Comparison of ENCODE assay signal across 16 mouse cellular contexts in genomic region chr10:3411222-3411621, GRCm38 (mm10). TPM values are rescaled to one million over a fixed set of nuclear protein-coding genes. Genes with fewer than 3 reads are reported as not detected.
DNase-seq lines count a peak whose midpoint lies in the region; ATAC-seq and TF ChIP-seq lines count a peak whose summit lies in the region.
"Had no signal": no experiment of that assay in that cellular context is flagged by ENCODE, and none has a peak within 500 bp of the region (broad histone marks: within the 10 kb centered on the region; RNA-seq: fewer than 3 reads in every experiment).

No protein-coding gene starts in this region.

- no peaks in the 10 kb centered on the region; the same call in none of the 2 replicates for H3K4me1 ChIP-seq in hindbrain, embryonic 14.5 days (replicated peaks; ENCODE audit: control insufficient read depth, insufficient read depth, low read length)
- H3K4me1 ChIP-seq in hindbrain, embryonic 10.5 days (replicated peaks), result peaks cover 11% of the 10 kb centered on the region; the same call in 1 of the 2 replicates
- H3K4me1 ChIP-seq: stomach, embryonic 15.5 days had no signal

- peak; percentile 22; the same call in 1 of the 2 replicates for ATAC-seq in hindbrain, embryonic 14.5 days (ENCODE audit: low FRiP score)

- TF ChIP-seq CTCF in gastrocnemius, adult 2 months (IDR thresholded peaks at IDR 0.05), result no peak

- H3K27ac ChIP-seq in gastrocnemius, adult 2 months, result peak overlapping the region; percentile 92
- H3K27ac ChIP-seq in hindbrain, embryonic 14.5 days, result no peak overlapping the region
- H3K27ac ChIP-seq in hindbrain, embryonic 10.5 days, result no peak overlapping the region
- H3K27ac ChIP-seq: embryonic facial prominence, embryonic 13.5 days; limb, embryonic 15.5 days; stomach, embryonic 15.5 days had no signal

- no peaks in the 10 kb centered on the region for H3K36me3 ChIP-seq in hindbrain, embryonic 14.5 days (replicated peaks; ENCODE audit: control insufficient read depth, insufficient read depth)
- no peaks in the 10 kb centered on the region for H3K36me3 ChIP-seq in hindbrain, embryonic 10.5 days
- H3K36me3 ChIP-seq: embryonic facial prominence, embryonic 13.5 days; limb, embryonic 15.5 days; stomach, embryonic 15.5 days had no signal

- peak overlapping the region; percentile 22; the same call in 1 of the 2 replicates for H3K4me3 ChIP-seq in gastrocnemius, adult 2 months
- no peak overlapping the region for H3K4me3 ChIP-seq in hindbrain, embryonic 14.5 days (replicated peaks; ENCODE audit: low read length)
- H3K4me3 ChIP-seq in hindbrain, embryonic 10.5 days, result no peak overlapping the region
- H3K4me3 ChIP-seq: embryonic facial prominence, embryonic 13.5 days; limb, embryonic 15.5 days; stomach, embryonic 15.5 days had no signal

- intact Hi-C loops in gastrocnemius, adult 2 months (cut with DNase I), result no loop called here

- H3K4me2 ChIP-seq in hindbrain, embryonic 14.5 days (replicated peaks), result no peak overlapping the region
- H3K4me2 ChIP-seq: embryonic facial prominence, embryonic 13.5 days; limb, embryonic 15.5 days; stomach, embryonic 15.5 days had no signal

- H3K9me3 ChIP-seq in hindbrain, embryonic 14.5 days (ENCODE audit: control insufficient read depth, low read length), result no peaks in the 10 kb centered on the region
- no peaks in the 10 kb centered on the region for H3K9me3 ChIP-seq in hindbrain, embryonic 10.5 days
- H3K9me3 ChIP-seq: embryonic facial prominence, embryonic 13.5 days; limb, embryonic 15.5 days; stomach, embryonic 15.5 days had no signal

- no peaks in the 10 kb centered on the region for H3K27me3 ChIP-seq in hindbrain, embryonic 14.5 days (ENCODE audit: control insufficient read depth, insufficient read depth, low read length)
- H3K27me3 ChIP-seq in hindbrain, embryonic 10.5 days (ENCODE audit: insufficient read depth, poor library complexity, severe bottlenecking), result no peaks in the 10 kb centered on the region
- H3K27me3 ChIP-seq: embryonic facial prominence, embryonic 13.5 days; limb, embryonic 15.5 days; stomach, embryonic 15.5 days had no signal

- no peak for DNase-seq in gastrocnemius, adult 2 months
- no peak for DNase-seq in gastrocnemius, adult 18-20 months (ENCODE audit: low spot score)
- DNase-seq in hindbrain, embryonic 14.5 days (ENCODE audit: low spot score), result no peak
- no peak for DNase-seq in hindbrain, embryonic 10.5 days (ENCODE audit: low spot score)
- DNase-seq in testis, postnatal 10 days (ENCODE audit: low spot score), result peak; percentile 16
- no peak for DNase-seq in testis, postnatal 14 days (ENCODE audit: low spot score)
- DNase-seq in right cerebral cortex, adult 18-20 months, result no peak
- DNase-seq: adrenal gland, postnatal 25 days; heart, adult 18-20 months; kidney, adult 9 months; kidney, postnatal 36 days; lung, postnatal 10 days; spleen, adult 18-20 months had no signal

- WGBS in hindbrain, embryonic 14.5 days, result 55% methylated on average over 3 of the region's 3 CpGs
- 74% methylated on average over 3 of the region's 3 CpGs for WGBS in hindbrain, embryonic 10.5 days

- H3K9ac ChIP-seq in hindbrain, embryonic 14.5 days, result no peak overlapping the region
- H3K9ac ChIP-seq: embryonic facial prominence, embryonic 13.5 days; limb, embryonic 15.5 days; stomach, embryonic 15.5 days had no signal

RNA-seq across cellular contexts. Expression of gene Ppp1r14c, which starts 45.4 kb away (rescaled TPM):
- total RNA-seq in gastrocnemius, adult 2 months (2021), result 10 to 100 TPM; 78.5 to 82.6 TPM
- total RNA-seq in gastrocnemius, adult 18-20 months (2021), result 10 to 100 TPM; 70.8 to 86.7 TPM
- 75.8 and 78.8 TPM in 2 replicates for polyA plus RNA-seq in hindbrain, embryonic 14.5 days (2014; fragmentation: Nextera tagmentation; extraction: Ambion mirVana)
- 3.5 and 6.0 TPM in 2 replicates for polyA plus RNA-seq in hindbrain, embryonic 10.5 days (2016; fragmentation: Nextera tagmentation; extraction: Ambion mirVana)
